Mouse (Mus musculus) ES-Bruce4 (cell line): ENCODE results near the gene Tmem170. TPM values are rescaled to one million over a fixed set of nuclear protein-coding genes. Genes with fewer than 3 reads are reported as not detected.

Experiments
- H3K27ac ChIP-seq: 2 replicates; pipeline ENCODE4 v1.5.1; 2012; ENCODE audit warnings: low read length, inconsistent platforms; ENCODE audit not compliant: insufficient read depth
- H3K27me3 ChIP-seq: 2 replicates; pipeline ENCODE4 v1.6.1; 2012; ENCODE audit warnings: mild to moderate bottlenecking, low read length, inconsistent platforms; ENCODE audit not compliant: control insufficient read depth, poor library complexity, insufficient read depth, severe bottlenecking
- H3K36me3 ChIP-seq: 2 replicates; pipeline ENCODE4 v1.6.1; 2012; ENCODE audit warnings: inconsistent platforms, mild to moderate bottlenecking, low read length, moderate library complexity; ENCODE audit not compliant: control insufficient read depth, poor library complexity, insufficient read depth, severe bottlenecking
- H3K4me1 ChIP-seq: one replicate; pipeline ENCODE4 v1.8.1; 2011; ENCODE audit warnings: low read length; ENCODE audit not compliant: control insufficient read depth, insufficient read depth
- H3K4me3 ChIP-seq: 2 replicates; pipeline ENCODE4 v1.5.1; 2011; ENCODE audit warnings: low read depth, mild to moderate bottlenecking, low read length
- H3K9ac ChIP-seq: 2 replicates; pipeline ENCODE4 v1.6.1; 2012; ENCODE audit warnings: low read depth, mild to moderate bottlenecking, inconsistent platforms; ENCODE audit not compliant: poor library complexity, severe bottlenecking
- H3K9me3 ChIP-seq: replicated peaks from 2 replicates; pipeline ENCODE4 v1.6.1; 2012; ENCODE audit warnings: mild to moderate bottlenecking, low read length, inconsistent platforms; ENCODE audit not compliant: control insufficient read depth, poor library complexity, insufficient read depth, severe bottlenecking
- CTCF ChIP-seq: IDR thresholded peaks from one replicate; pipeline ENCODE4 v1.8.1; 2011; ENCODE audit warnings: low read depth, low read length
- EP300 ChIP-seq: IDR thresholded peaks from 2 replicates; pipeline ENCODE4 v1.6.1; 2011; ENCODE audit warnings: low read depth, low read length; ENCODE audit not compliant: insufficient read depth
- POLR2A ChIP-seq: IDR thresholded peaks from one replicate; pipeline ENCODE4 v1.8.1; 2011; ENCODE audit warnings: low read length; ENCODE audit not compliant: insufficient read depth
- polyA plus RNA-seq: library from polyadenylated mRNA; stranded (reverse); fragments of >200 nt; gene quantifications from 2 replicates; pipeline ENCODE4 v1.2.4, GENCODE M21; 2011; ENCODE audit warnings: low read depth; ENCODE audit not compliant: missing spikeins, insufficient read depth, insufficient read length

Gene Tmem170
- polyA plus RNA-seq, 1 experiment, result 31.2 TPM

- no peak for TF ChIP-seq CTCF
- no peak for TF ChIP-seq POLR2A
- TF ChIP-seq EP300, result no peak
- Histone ChIP-seq H3K4me1 (peaks cover 7% of the 10 kb centered on the region), H3K27ac (no peak overlapping the region), H3K9me3 (no peaks in the 10 kb centered on the region), H3K36me3 (peaks cover 17% of the 10 kb centered on the region), H3K4me3 (no peak overlapping the region), H3K27me3 (no peaks in the 10 kb centered on the region), H3K9ac (no peak overlapping the region)
These were observed 58.0 kb downstream of the Tmem170 start for GRCm38 (mm10) chr8:111818556-111818955.

- peaks cover 9% of the 10 kb centered on the region for H3K4me1 ChIP-seq
- no peak for TF ChIP-seq POLR2A
- TF ChIP-seq CTCF, result no peak
- TF ChIP-seq EP300, result peak; percentile 73
- H3K36me3 ChIP-seq, result peaks cover 12% of the 10 kb centered on the region
- no peaks in the 10 kb centered on the region for H3K27me3 ChIP-seq
- H3K9ac ChIP-seq, result no peak overlapping the region
- H3K4me3 ChIP-seq, result no peak overlapping the region
- peak overlapping the region; percentile 35 for H3K27ac ChIP-seq
- H3K9me3 ChIP-seq, result no peaks in the 10 kb centered on the region
These were observed 61.5 kb downstream of the Tmem170 start for GRCm38 (mm10) chr8:111815078-111815477.

GRCm38 (mm10) chr8:111813818-111814217 lies 62.7 kb downstream of the Tmem170 start:
- H3K27me3 ChIP-seq, result no peaks in the 10 kb centered on the region
- H3K36me3 ChIP-seq, result peaks cover 15% of the 10 kb centered on the region
- H3K27ac ChIP-seq, result peak overlapping the region; percentile 69

More at GRCm38 (mm10) chr8:111813818-111814217, 62.7 kb downstream of the Tmem170 start:
- H3K9ac ChIP-seq, result no peak overlapping the region
- H3K4me1 ChIP-seq, result peaks cover 9% of the 10 kb centered on the region
- no peak for TF ChIP-seq EP300
- TF ChIP-seq CTCF, result no peak
- TF ChIP-seq POLR2A, result no peak
- H3K9me3 ChIP-seq, result no peaks in the 10 kb centered on the region
- no peak overlapping the region for H3K4me3 ChIP-seq

Other genes with a start within 250 kb of the Tmem170 start
- gene Ldhd, start 246.4 kb downstream of the Tmem170 start, polyA plus RNA-seq, result 1.1 and 1.7 TPM in 2 replicates
- 21.2 and 22.3 TPM in 2 replicates for gene Zfp1, start 233.3 kb downstream of the Tmem170 start, polyA plus RNA-seq
- gene Ctrb1, start 185.7 kb downstream of the Tmem170 start, polyA plus RNA-seq, result not detected in 2 replicates
- gene Bcar1, start 132.9 kb downstream of the Tmem170 start, polyA plus RNA-seq, result 59.8 and 64.6 TPM in 2 replicates
- 261 and 265 TPM in 2 replicates for gene Cfdp1, start 22.5 kb downstream of the Tmem170 start, polyA plus RNA-seq
- gene Chst5, start 33.7 kb upstream of the Tmem170 start, polyA plus RNA-seq, result 0.81 and 1.5 TPM in 2 replicates
- 16.8 and 18.2 TPM in 2 replicates for gene Tmem231, start 57.1 kb upstream of the Tmem170 start, polyA plus RNA-seq
- 64.2 and 66.4 TPM in 2 replicates for gene Gabarapl2, start 64.0 kb upstream of the Tmem170 start, polyA plus RNA-seq
- gene Adat1, start 115.6 kb upstream of the Tmem170 start, polyA plus RNA-seq, result 22.0 and 22.3 TPM in 2 replicates
- gene Kars, start 134.6 kb upstream of the Tmem170 start, polyA plus RNA-seq, result 306 and 325 TPM in 2 replicates
- 10.3 and 10.7 TPM in 2 replicates for gene Terf2ip, start 134.6 kb upstream of the Tmem170 start, polyA plus RNA-seq
- 0.68 and 0.90 TPM in 2 replicates for gene Gm6793, start 138.3 kb upstream of the Tmem170 start, polyA plus RNA-seq